Mouse (Mus musculus) heart, embryonic 12.5 days (tissue): ENCODE results near the gene 1500009C09Rik. TPM values are rescaled to one million over a fixed set of nuclear protein-coding genes. Genes with fewer than 3 reads are reported as not detected.

ENCODE experiments used
- ATAC-seq: fragments of 200-750 bp; cut with Nextera tagmentation; 2 replicates; pipeline ENCODE4 v1.8.0; 2017; ENCODE audit warnings: moderate TSS enrichment, moderate library complexity; ENCODE audit not compliant: insufficient number of reproducible peaks, low FRiP score
- H3K27ac ChIP-seq: fragments of 300-500 bp; sonication (generic); 2 replicates; pipeline ENCODE4 v1.5.1; 2016; ENCODE audit warnings: mild to moderate bottlenecking, moderate library complexity; ENCODE audit not compliant: poor library complexity, severe bottlenecking
- H3K27me3 ChIP-seq: fragments of 300-500 bp; sonication (generic); replicated peaks from 2 replicates; pipeline ENCODE4 v1.6.1; 2016; ENCODE audit warnings: mild to moderate bottlenecking, moderate library complexity
- H3K36me3 ChIP-seq: fragments of 300-500 bp; sonication (generic); 2 replicates; pipeline ENCODE4 v1.6.1; 2016; ENCODE audit warnings: mild to moderate bottlenecking, moderate library complexity
- H3K4me1 ChIP-seq: fragments of 300-500 bp; sonication (generic); replicated peaks from 2 replicates; pipeline ENCODE4 v1.6.1; 2016; ENCODE audit warnings: mild to moderate bottlenecking
- H3K4me2 ChIP-seq: fragments of 300-500 bp; sonication (generic); 2 replicates; pipeline ENCODE4 v1.6.1; 2016; ENCODE audit warnings: mild to moderate bottlenecking, moderate library complexity
- H3K4me3 ChIP-seq: fragments of 300-500 bp; sonication (generic); 2 replicates; pipeline ENCODE4 v1.5.1; 2016; ENCODE audit warnings: mild to moderate bottlenecking
- H3K9ac ChIP-seq: fragments of 300-500 bp; sonication (generic); 2 replicates; pipeline ENCODE4 v1.6.1; 2016; ENCODE audit warnings: mild to moderate bottlenecking, moderate library complexity
- H3K9me3 ChIP-seq: fragments of 300-500 bp; sonication (generic); replicated peaks from 2 replicates; pipeline ENCODE4 v1.6.1; 2016; ENCODE audit warnings: mild to moderate bottlenecking, moderate library complexity
- WGBS: fragments of 180-500 bp; shearing (Covaris S2); methylation state at CpG from one replicate; pipeline ENCODE4 v1.1.7; 2016; 5-methylcytosine and 5-hydroxymethylcytosine counted together
- polyA plus RNA-seq: library from polyadenylated mRNA; unstranded; fragments of >200 nt; fragmentation: Nextera tagmentation; extraction: Ambion mirVana; gene quantifications from 2 replicates; pipeline ENCODE4 v1.2.1, GENCODE M21; 2016

The 1500009C09Rik gene
- polyA plus RNA-seq, 1 experiment from 2014 or later, result not detected

GRCm38 (mm10) chr15:82292851-82293250 is 40.7 kb downstream of the 1500009C09Rik start:
- Histone ChIP-seq H3K9ac (0 out of 2 replicates have a peak overlapping the region, but pooled peaks have one; percentile 1), H3K4me3 (peak overlapping the region; percentile 8; the same call in 1 of the 2 replicates)
- ATAC-seq, result no peak; the same call in 1 of the 2 replicates

GRCm38 (mm10) chr15:82293271-82293711 is 41.1 kb downstream of the 1500009C09Rik start:
- H3K4me3 ChIP-seq, result peak overlapping the region; percentile 8
- H3K4me1 ChIP-seq, result peaks cover 15% of the 10 kb centered on the region
- no peaks in the 10 kb centered on the region for H3K9me3 ChIP-seq
- H3K27me3 ChIP-seq, result no peaks in the 10 kb centered on the region
- WGBS, result 15% methylated on average over 7 of the region's 7 CpGs
- no peak for ATAC-seq
- peak overlapping the region; percentile 51 for H3K4me2 ChIP-seq
- H3K36me3 ChIP-seq, result no peaks in the 10 kb centered on the region
- H3K27ac ChIP-seq, result no peak overlapping the region
- peak overlapping the region; percentile 1; the same call in 1 of the 2 replicates for H3K9ac ChIP-seq

More at GRCm38 (mm10) chr15:82292851-82293250, 40.7 kb downstream of the 1500009C09Rik start:
- Histone ChIP-seq H3K4me1 (peaks cover 15% of the 10 kb centered on the region), H3K4me2 (peak overlapping the region; percentile 51), H3K36me3 (no peaks in the 10 kb centered on the region), H3K9me3 (no peaks in the 10 kb centered on the region), H3K27me3 (no peaks in the 10 kb centered on the region), H3K27ac (no peak overlapping the region)
- 24% methylated on average over 5 of the region's 5 CpGs for WGBS

GRCm38 (mm10) chr15:82294059-82294458 is 41.9 kb downstream of the 1500009C09Rik start:
- ATAC-seq, result peak; percentile 33; the same call in 1 of the 2 replicates
- H3K36me3 ChIP-seq, result no peaks in the 10 kb centered on the region

GRCm38 (mm10) chr15:82298764-82299561 is 46.8 kb downstream of the 1500009C09Rik start, which contains the start of gene Wbp2nl:
Gene Wbp2nl, plus strand, starts transcription at chr15:82298954.
- H3K4me2 ChIP-seq, result peak within 1 kb of the TSS; percentile 46
- H3K4me1 ChIP-seq, result peaks cover 13% of the 10 kb centered on the region; the same call in 1 of the 2 replicates
- H3K9ac ChIP-seq, result no peak within 1 kb of the TSS
- no peak within 1 kb of the TSS for H3K27ac ChIP-seq
- 45% methylated on average over 39 of the region's 39 CpGs for whole genome bisulfite sequencing
- no peaks in the 10 kb centered on the region for H3K36me3 ChIP-seq
- H3K9me3 ChIP-seq, result no peaks in the 10 kb centered on the region
- peak; percentile 69 for ATAC-seq
- no peak within 1 kb of the TSS for H3K4me3 ChIP-seq
- H3K27me3 ChIP-seq, result peaks cover 4% of the 10 kb centered on the region

More at GRCm38 (mm10) chr15:82294059-82294458, 41.9 kb downstream of the 1500009C09Rik start:
- Histone ChIP-seq H3K27me3 (peaks cover 4% of the 10 kb centered on the region), H3K4me2 (no peak overlapping the region), H3K4me3 (no peak overlapping the region), H3K27ac (no peak overlapping the region), H3K9me3 (no peaks in the 10 kb centered on the region), H3K9ac (no peak overlapping the region), H3K4me1 (peaks cover 20% of the 10 kb centered on the region)
- 52% methylated on average over 8 of the region's 8 CpGs for WGBS

GRCm38 (mm10) chr15:82307107-82307506 is 54.9 kb downstream of the 1500009C09Rik start:
- Histone ChIP-seq H3K27ac (no peak overlapping the region), H3K4me2 (no peak overlapping the region), H3K9me3 (no peaks in the 10 kb centered on the region), H3K36me3 (no peaks in the 10 kb centered on the region), H3K27me3 (0 out of 2 replicates have a peak, but pooled peaks cover 4% of the 10 kb centered on the region), H3K4me1 (no peaks in the 10 kb centered on the region), H3K4me3 (no peak overlapping the region), H3K9ac (no peak overlapping the region)
- ATAC-seq, result no peak
- WGBS, result 75% methylated on average over 3 of the region's 3 CpGs

GRCm38 (mm10) chr15:82308416-82308815 is 56.2 kb downstream of the 1500009C09Rik start:
- Histone ChIP-seq H3K4me3 (no peak overlapping the region), H3K9me3 (no peaks in the 10 kb centered on the region), H3K36me3 (no peaks in the 10 kb centered on the region), H3K9ac (no peak overlapping the region), H3K27me3 (0 out of 2 replicates have a peak, but pooled peaks cover 4% of the 10 kb centered on the region), H3K4me2 (no peak overlapping the region), H3K4me1 (no peaks in the 10 kb centered on the region), H3K27ac (no peak overlapping the region)
- no peak for ATAC-seq
- WGBS, result 81% methylated on average over 3 of the region's 3 CpGs

Other genes starting within 250 kb of the 1500009C09Rik start
- gene Desi1, start 218.5 kb upstream of the 1500009C09Rik start, polyA plus RNA-seq, result 22.8 and 24.6 TPM in 2 replicates
- 150 and 157 TPM in 2 replicates for gene Snu13, start 204.8 kb upstream of the 1500009C09Rik start, polyA plus RNA-seq
- not detected in 2 replicates for gene 4930407I10Rik, start 193.2 kb upstream of the 1500009C09Rik start, polyA plus RNA-seq
- gene Mei1, start 182.4 kb upstream of the 1500009C09Rik start, polyA plus RNA-seq, result not detected in 2 replicates
- 8.7 and 11.1 TPM in 2 replicates for gene Ccdc134, start 124.5 kb upstream of the 1500009C09Rik start, polyA plus RNA-seq
- gene Srebf2, start 105.2 kb upstream of the 1500009C09Rik start, polyA plus RNA-seq, result 110 and 118 TPM in 2 replicates
- gene Shisa8, start 39.6 kb upstream of the 1500009C09Rik start, polyA plus RNA-seq, result 0.19 and 0.35 TPM in 2 replicates
- 0.09 TPM in 1 of 2 replicates, not detected in the other for gene Tnfrsf13c, start 28.0 kb upstream of the 1500009C09Rik start, polyA plus RNA-seq
- 57.9 and 67.0 TPM in 2 replicates for gene Cenpm, start 7.6 kb upstream of the 1500009C09Rik start, polyA plus RNA-seq
- gene Sept3, start 22.5 kb downstream of the 1500009C09Rik start, polyA plus RNA-seq, result 3.8 and 4.9 TPM in 2 replicates
- 0.35 and 0.66 TPM in 2 replicates for gene Wbp2nl, start 46.6 kb downstream of the 1500009C09Rik start, polyA plus RNA-seq
- gene Naga, start 86.5 kb downstream of the 1500009C09Rik start, polyA plus RNA-seq, result 40.5 and 44.6 TPM in 2 replicates
- 9.8 and 9.9 TPM in 2 replicates for gene Pheta2, start 86.5 kb downstream of the 1500009C09Rik start, polyA plus RNA-seq
- gene Smdt1, start 86.6 kb downstream of the 1500009C09Rik start, polyA plus RNA-seq, result 299 and 309 TPM in 2 replicates
- gene Ndufa6, start 101.9 kb downstream of the 1500009C09Rik start, polyA plus RNA-seq, result 475 and 496 TPM in 2 replicates
- 7.3 and 8.0 TPM in 2 replicates for gene Cyp2d22, start 127.9 kb downstream of the 1500009C09Rik start, polyA plus RNA-seq
- gene Cyp2d11, start 141.6 kb downstream of the 1500009C09Rik start, polyA plus RNA-seq, result not detected in 2 replicates
- 0.15 TPM in 1 of 2 replicates, not detected in the other for gene Cyp2d10, start 154.8 kb downstream of the 1500009C09Rik start, polyA plus RNA-seq
- gene Cyp2d9, start 181.0 kb downstream of the 1500009C09Rik start, polyA plus RNA-seq, result not detected in 2 replicates